Mouse (Mus musculus) embryo, embryonic 11 days (tissue): ENCODE data around the gene Kcnmb4.

Experiments
- DNase-seq: peaks from one replicate; pipeline ENCODE4 v3.0.0-alpha.2; 2015

Gene Kcnmb4

GRCm38 (mm10) chr10:116450621-116451020 is 23.1 kb downstream of the Kcnmb4 start:
- DNase-seq, result no peak

- DNase-seq, result no peak
Measured at GRCm38 (mm10) chr10:116448166-116448565, 25.5 kb downstream of the Kcnmb4 start.

- DNase-seq, result no peak
Measured at GRCm38 (mm10) chr10:116447176-116447575, 26.5 kb downstream of the Kcnmb4 start.

- DNase-seq, result no peak
Measured at GRCm38 (mm10) chr10:116446040-116446439, 27.6 kb downstream of the Kcnmb4 start.

GRCm38 (mm10) chr10:116444826-116445225 is 28.9 kb downstream of the Kcnmb4 start:
- DNase-seq, result no peak

GRCm38 (mm10) chr10:116444371-116444770 is 29.3 kb downstream of the Kcnmb4 start:
- no peak for DNase-seq

- DNase-seq, result no peak
Measured at GRCm38 (mm10) chr10:116440946-116441345, 32.7 kb downstream of the Kcnmb4 start.

GRCm38 (mm10) chr10:116440088-116440487 is 33.6 kb downstream of the Kcnmb4 start:
- no peak for DNase-seq

GRCm38 (mm10) chr10:116435455-116435854 is 38.2 kb downstream of the Kcnmb4 start:
- DNase-seq, result no peak

GRCm38 (mm10) chr10:116432421-116432820 is 41.3 kb downstream of the Kcnmb4 start:
- DNase-seq, result no peak

- DNase-seq, result no peak
Measured at GRCm38 (mm10) chr10:116428026-116428780, 45.5 kb downstream of the Kcnmb4 start.

GRCm38 (mm10) chr10:116426176-116426575 is 47.5 kb downstream of the Kcnmb4 start:
- DNase-seq, result no peak

GRCm38 (mm10) chr10:116424921-116425320 is 48.8 kb downstream of the Kcnmb4 start:
- DNase-seq, result no peak

- no peak for DNase-seq
Measured at GRCm38 (mm10) chr10:116422551-116422950, 51.1 kb downstream of the Kcnmb4 start.

- DNase-seq, result no peak
Measured at GRCm38 (mm10) chr10:116420976-116421375, 52.7 kb downstream of the Kcnmb4 start.

GRCm38 (mm10) chr10:116418121-116418726 is 55.5 kb downstream of the Kcnmb4 start:
- DNase-seq, result no peak

GRCm38 (mm10) chr10:116416726-116417125 is 57.0 kb downstream of the Kcnmb4 start:
- no peak for DNase-seq

GRCm38 (mm10) chr10:116416142-116416541 is 57.5 kb downstream of the Kcnmb4 start:
- DNase-seq, result no peak

- no peak for DNase-seq
Measured at GRCm38 (mm10) chr10:116410826-116411225, 62.9 kb downstream of the Kcnmb4 start.

GRCm38 (mm10) chr10:116407684-116408359 is 65.9 kb downstream of the Kcnmb4 start:
- no peak for DNase-seq

- no peak for DNase-seq
Measured at GRCm38 (mm10) chr10:116405011-116405410, 68.7 kb downstream of the Kcnmb4 start.

- no peak for DNase-seq
Measured at GRCm38 (mm10) chr10:116403679-116404078, 70.0 kb downstream of the Kcnmb4 start.

GRCm38 (mm10) chr10:116402742-116403425 is 70.8 kb downstream of the Kcnmb4 start:
- no peak for DNase-seq
